Mouse (Mus musculus): ENCODE measurements around the gene Adcy9. TPM values are rescaled to one million over a fixed set of nuclear protein-coding genes. Genes with fewer than 3 reads are reported as not detected.

Gene Adcy9
- total and polyA plus RNA-seq, 2 experiments from 2014 or later: 4.1 to 31.6 TPM

DNA sequence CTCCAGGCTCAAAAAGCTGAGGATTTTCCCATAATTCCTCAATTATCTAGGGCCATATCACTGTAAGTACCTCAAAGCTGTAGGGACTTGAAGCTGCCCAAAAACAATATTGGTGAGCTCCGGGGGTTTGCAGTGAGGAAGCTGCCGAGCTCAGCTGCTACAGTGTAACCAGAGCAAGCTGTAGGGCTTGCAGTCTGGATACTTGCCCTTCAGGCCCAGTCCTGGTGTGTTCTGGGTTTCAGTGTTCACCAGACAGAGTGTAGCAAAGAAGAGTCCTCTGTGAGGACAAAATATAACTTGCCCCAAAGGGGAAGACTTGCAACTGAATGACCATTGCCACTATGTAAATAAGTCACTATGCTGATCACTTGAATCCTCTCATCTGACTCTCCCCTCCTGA lies 9.0 kb downstream of the Adcy9 start:
- Histone ChIP-seq H3K9me3 (ENCODE audit: low read length) (no peaks in the 10 kb centered on the region), H3K9ac (replicated peaks; ENCODE audit: low read length, poor library complexity, severe bottlenecking) (no peak overlapping the region), H3K27me3 (ENCODE audit: insufficient read depth, low read length) (no peaks in the 10 kb centered on the region), H3K4me1 (ENCODE audit: insufficient read depth, low read length) (peaks cover 13% of the 10 kb centered on the region), H3K4me3 (ENCODE audit: low read depth, low read length) (no peak overlapping the region), H3K36me3 (ENCODE audit: insufficient read depth, low read length) (no peaks in the 10 kb centered on the region), H3K4me2 (ENCODE audit: low read depth, low read length, poor library complexity, severe bottlenecking) (no peak overlapping the region), H3K27ac (ENCODE audit: low read depth, low read length) (no peak overlapping the region)
- WGBS: 69% methylated on average over 2 of the region's 2 CpGs
- TF ChIP-seq CTCF (IDR thresholded peaks at IDR 0.05): no peak
- ATAC-seq (ENCODE audit: low FRiP score) (no peak), DNase-seq (ENCODE audit: low spot score) (no peak)

DNA sequence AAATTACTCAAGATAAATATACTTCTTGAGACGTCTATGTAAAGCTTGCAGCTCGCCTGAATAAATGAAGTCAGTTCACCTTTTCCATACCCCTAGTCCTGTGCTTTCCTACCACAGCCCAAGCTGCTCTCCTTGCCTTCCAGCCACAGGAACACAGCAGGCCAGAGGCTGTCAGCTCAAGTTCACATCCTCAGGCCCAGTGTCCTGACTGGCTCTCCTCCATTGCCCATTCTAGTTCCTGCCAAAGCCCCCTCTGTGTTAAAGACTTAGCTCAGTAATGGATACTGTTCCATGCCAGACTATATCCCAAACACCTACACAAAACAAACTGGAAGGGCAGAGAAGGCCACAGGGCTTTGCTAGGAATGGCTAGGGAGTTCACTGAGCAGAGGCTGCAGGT lies 12.8 kb downstream of the Adcy9 start:
- ATAC-seq (ENCODE audit: low FRiP score) (no peak), DNase-seq (ENCODE audit: low spot score) (no peak)
- no peaks in the 10 kb centered on the region for H3K4me1 ChIP-seq (ENCODE audit: insufficient read depth, low read length)
- no peak for TF ChIP-seq CTCF (IDR thresholded peaks at IDR 0.05)
- H3K9me3 ChIP-seq (ENCODE audit: low read length): no peaks in the 10 kb centered on the region
- H3K27me3 ChIP-seq (ENCODE audit: insufficient read depth, low read length): no peaks in the 10 kb centered on the region
- no peak overlapping the region for H3K9ac ChIP-seq (replicated peaks; ENCODE audit: low read length, poor library complexity, severe bottlenecking)
- 74% methylated on average over 2 of the region's 2 CpGs for WGBS
- H3K4me3 ChIP-seq (ENCODE audit: low read depth, low read length): no peak overlapping the region
- H3K27ac ChIP-seq (ENCODE audit: low read depth, low read length): no peak overlapping the region
- no peaks in the 10 kb centered on the region for H3K36me3 ChIP-seq (ENCODE audit: insufficient read depth, low read length)
- H3K4me2 ChIP-seq (ENCODE audit: low read depth, low read length, poor library complexity, severe bottlenecking): no peak overlapping the region

DNA sequence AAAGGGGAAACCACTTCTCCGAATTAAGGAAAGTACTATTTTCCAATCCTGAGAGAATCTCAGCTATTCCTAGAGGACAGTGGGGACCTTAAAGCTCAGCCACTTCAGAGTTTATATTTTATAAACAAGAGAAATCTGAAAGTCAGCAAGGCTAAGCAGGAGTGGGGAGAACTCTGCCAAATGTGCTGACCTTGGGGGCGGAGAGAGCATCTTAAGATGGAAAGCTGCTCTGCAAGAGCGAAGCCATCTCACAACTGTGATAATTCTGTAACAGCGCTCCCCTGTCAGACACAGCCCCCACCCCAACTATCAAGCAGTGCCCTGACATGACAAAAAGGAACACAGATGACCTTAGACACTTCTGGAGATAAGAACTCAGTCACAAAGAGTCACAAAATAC lies 13.6 kb downstream of the Adcy9 start:
- no peak overlapping the region for H3K4me3 ChIP-seq (ENCODE audit: low read depth, low read length)
- ATAC-seq (ENCODE audit: low FRiP score) (no peak), DNase-seq (ENCODE audit: low spot score) (no peak)
- no peak overlapping the region for H3K4me2 ChIP-seq (ENCODE audit: low read depth, low read length, poor library complexity, severe bottlenecking)
- no peaks in the 10 kb centered on the region for H3K36me3 ChIP-seq (ENCODE audit: insufficient read depth, low read length)
- no peaks in the 10 kb centered on the region for H3K4me1 ChIP-seq (ENCODE audit: insufficient read depth, low read length)
- H3K27me3 ChIP-seq (ENCODE audit: insufficient read depth, low read length): no peaks in the 10 kb centered on the region
- H3K9ac ChIP-seq (replicated peaks; ENCODE audit: low read length, poor library complexity, severe bottlenecking): no peak overlapping the region
- H3K27ac ChIP-seq (ENCODE audit: low read depth, low read length): no peak overlapping the region
- WGBS: 75% methylated on average over 4 of the region's 4 CpGs
- H3K9me3 ChIP-seq (ENCODE audit: low read length): no peaks in the 10 kb centered on the region
- TF ChIP-seq CTCF (IDR thresholded peaks at IDR 0.05): no peak

DNA sequence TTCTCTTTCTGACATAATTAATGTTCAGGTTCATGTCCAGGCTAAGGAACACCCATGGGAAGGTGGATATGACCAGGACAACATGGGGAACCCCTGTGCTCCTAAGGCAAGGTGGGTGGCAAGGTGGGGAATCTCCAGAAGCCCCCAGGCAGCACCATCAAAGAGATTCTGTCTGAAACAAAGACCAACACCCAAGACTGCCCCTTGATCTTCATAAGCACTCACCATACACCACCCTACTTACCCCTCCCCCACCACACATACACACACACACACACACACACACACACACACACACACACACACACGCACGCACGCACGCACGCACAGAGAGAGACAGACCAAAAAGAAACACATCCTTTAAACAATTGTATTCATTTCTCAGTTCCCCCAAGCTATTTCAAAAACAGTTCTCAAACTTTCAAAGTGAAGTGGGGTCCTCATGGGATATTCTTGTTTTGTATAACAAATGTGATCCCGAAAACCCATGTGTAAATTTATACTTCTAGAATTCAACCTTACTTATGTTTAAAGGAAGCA lies 14.2 kb downstream of the Adcy9 start:
- H3K27ac ChIP-seq (ENCODE audit: low read depth, low read length): no peak overlapping the region
- no peak overlapping the region for H3K9ac ChIP-seq (replicated peaks; ENCODE audit: low read length, poor library complexity, severe bottlenecking)
- no peak overlapping the region for H3K4me2 ChIP-seq (ENCODE audit: low read depth, low read length, poor library complexity, severe bottlenecking)
- H3K4me1 ChIP-seq (ENCODE audit: insufficient read depth, low read length): no peaks in the 10 kb centered on the region
- no peak for DNase-seq (ENCODE audit: low spot score)
- no peaks in the 10 kb centered on the region for H3K36me3 ChIP-seq (ENCODE audit: insufficient read depth, low read length)
- WGBS: 79% methylated on average over 6 of the region's 6 CpGs
- H3K9me3 ChIP-seq (ENCODE audit: low read length): no peaks in the 10 kb centered on the region
- TF ChIP-seq CTCF (IDR thresholded peaks at IDR 0.05): no peak
- H3K27me3 ChIP-seq (ENCODE audit: insufficient read depth, low read length): no peaks in the 10 kb centered on the region
- ATAC-seq (ENCODE audit: low FRiP score): no peak
- no peak overlapping the region for H3K4me3 ChIP-seq (ENCODE audit: low read depth, low read length)

DNA sequence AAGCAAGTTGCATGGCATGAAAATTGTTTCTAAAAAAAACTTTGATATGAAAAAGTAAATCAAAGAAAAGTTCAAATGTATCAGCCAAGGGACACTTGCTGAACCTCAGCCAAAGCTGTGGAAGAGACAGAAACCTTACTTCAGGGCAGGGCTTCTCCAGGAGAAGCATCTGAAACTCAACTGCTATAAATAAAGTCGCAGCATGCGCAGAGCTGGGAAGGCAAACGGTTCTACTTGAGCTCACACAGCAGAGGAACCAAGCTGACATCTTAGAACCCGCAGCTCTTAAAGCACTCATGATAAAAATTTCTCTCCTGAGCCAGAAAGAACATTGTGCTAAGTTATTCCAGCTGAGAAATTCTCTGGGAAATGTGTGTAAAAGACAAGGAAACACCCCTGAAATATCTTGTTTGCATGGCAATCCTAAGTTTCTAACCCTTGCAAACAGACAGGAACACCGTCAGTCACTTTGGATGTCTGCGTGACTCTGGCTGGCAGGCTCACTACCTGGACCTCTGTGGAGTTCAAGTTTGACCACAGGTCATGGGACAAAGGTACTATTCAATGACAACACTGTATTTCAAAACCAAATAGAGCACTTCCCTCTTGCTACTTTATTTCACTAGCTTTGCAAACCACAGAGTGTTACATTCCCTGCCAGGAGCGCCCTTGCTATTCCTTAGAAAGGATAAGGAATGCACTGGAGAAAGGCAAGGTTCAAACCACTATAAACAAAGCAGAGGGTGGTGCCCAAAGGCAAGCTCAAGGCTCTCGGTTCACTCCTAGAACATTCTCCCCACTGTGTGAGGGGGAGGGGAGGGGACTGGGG lies 15.2 kb downstream of the Adcy9 start:
- no peaks in the 10 kb centered on the region for H3K4me1 ChIP-seq (ENCODE audit: insufficient read depth, low read length)
- no peak overlapping the region for H3K27ac ChIP-seq (ENCODE audit: low read depth, low read length)
- H3K4me3 ChIP-seq (ENCODE audit: low read depth, low read length): no peak overlapping the region
- no peak for ATAC-seq (ENCODE audit: low FRiP score)
- no peaks in the 10 kb centered on the region for H3K9me3 ChIP-seq (ENCODE audit: low read length)
- no peak overlapping the region for H3K4me2 ChIP-seq (ENCODE audit: low read depth, low read length, poor library complexity, severe bottlenecking)
- WGBS: 69% methylated on average over 8 of the region's 8 CpGs
- DNase-seq (ENCODE audit: low spot score): no peak
- H3K27me3 ChIP-seq (ENCODE audit: insufficient read depth, low read length): no peaks in the 10 kb centered on the region
- TF ChIP-seq CTCF (IDR thresholded peaks at IDR 0.05): no peak
- no peak overlapping the region for H3K9ac ChIP-seq (replicated peaks; ENCODE audit: low read length, poor library complexity, severe bottlenecking)
- H3K36me3 ChIP-seq (ENCODE audit: insufficient read depth, low read length): no peaks in the 10 kb centered on the region

DNA sequence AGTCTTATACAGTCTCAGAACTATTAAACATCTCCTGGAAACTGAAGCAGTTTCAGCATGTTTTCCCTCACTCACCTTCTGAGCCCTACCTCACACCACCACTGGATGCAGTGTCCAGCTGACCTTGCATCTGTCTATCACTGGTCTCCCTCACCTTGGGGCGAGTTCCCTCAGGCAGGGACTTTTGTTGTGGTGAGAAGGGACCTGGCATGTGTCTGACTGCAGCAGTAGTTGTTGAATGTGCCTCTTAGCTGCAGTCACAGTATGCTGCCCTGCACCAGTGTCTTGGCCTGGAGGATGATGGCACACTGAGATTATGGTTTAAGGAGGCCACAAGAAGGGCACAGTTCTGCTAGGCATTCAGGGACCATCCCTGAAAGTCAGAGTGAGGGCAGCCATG lies 19.2 kb downstream of the Adcy9 start:
- Histone ChIP-seq H3K9ac (replicated peaks; ENCODE audit: low read length, poor library complexity, severe bottlenecking) (no peak overlapping the region), H3K27me3 (ENCODE audit: insufficient read depth, low read length) (no peaks in the 10 kb centered on the region), H3K9me3 (ENCODE audit: low read length) (no peaks in the 10 kb centered on the region), H3K4me2 (ENCODE audit: low read depth, low read length, poor library complexity, severe bottlenecking) (no peak overlapping the region), H3K4me1 (ENCODE audit: insufficient read depth, low read length) (no peaks in the 10 kb centered on the region; the same call in 1 of the 2 replicates), H3K27ac (ENCODE audit: low read depth, low read length) (no peak overlapping the region), H3K36me3 (ENCODE audit: insufficient read depth, low read length) (no peaks in the 10 kb centered on the region), H3K4me3 (ENCODE audit: low read depth, low read length) (no peak overlapping the region)
- TF ChIP-seq CTCF (IDR thresholded peaks at IDR 0.05): no peak
- 59% methylated on average over 1 of the region's 1 CpGs for WGBS
- no peak for ATAC-seq (ENCODE audit: low FRiP score)
- no peak for DNase-seq (ENCODE audit: low spot score)

All from midbrain, postnatal 0 days (tissue).